8 mouse cellular contexts compared by ENCODE assay signal in the genomic region with DNA sequence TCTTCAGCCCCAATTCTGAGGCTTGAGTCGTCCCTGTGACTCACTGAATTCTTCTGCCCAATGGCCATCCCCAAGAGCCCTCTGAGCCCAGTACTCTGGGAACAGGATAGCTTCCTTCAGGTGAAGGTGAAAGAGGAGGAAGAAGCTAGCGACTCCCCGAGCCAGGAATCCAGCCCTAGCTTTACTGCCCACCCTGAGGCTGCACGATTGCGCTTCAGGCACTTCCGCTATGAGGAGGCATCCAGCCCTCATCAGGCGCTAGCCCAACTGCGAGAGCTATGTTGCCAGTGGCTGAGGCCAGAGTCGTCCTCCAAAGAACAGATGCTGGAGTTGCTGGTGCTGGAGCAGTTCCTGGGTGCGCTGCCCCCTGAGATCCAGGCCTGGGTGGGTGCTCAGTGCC. TPM values are rescaled to one million over a fixed set of nuclear protein-coding genes. Genes with fewer than 3 reads are reported as not detected.
DNase-seq lines count a peak whose midpoint lies in the region; ATAC-seq and TF ChIP-seq lines count a peak whose summit lies in the region.

No protein-coding gene starts in this region.

- no peak for TF ChIP-seq POLR2A in thymus, adult 2 months (IDR thresholded peaks at IDR 0.05; ENCODE audit: control insufficient read depth, extremely low read depth, insufficient read depth, low read length, poor library complexity)

- no peak for TF ChIP-seq EP300 in liver, embryonic 14.5 days (IDR thresholded peaks at IDR 0.05; ENCODE audit: low read depth)

- peak; percentile 33 for DNase-seq in thymus, adult 2 months
- no peak for DNase-seq in thymus, adult 18-20 months
- no peak for DNase-seq in liver, embryonic 14.5 days (ENCODE audit: low read depth in 3 of 3, low spot score in 3 of 3)
- DNase-seq in urinary bladder, postnatal 25 days (ENCODE audit: low spot score): no peak
- no peak for DNase-seq in right cerebral cortex, adult 18-20 months

- no peak overlapping the region for H3K27ac ChIP-seq in thymus, adult 2 months (ENCODE audit: control insufficient read depth, insufficient read depth, low read length)
- H3K27ac ChIP-seq in liver, embryonic 14.5 days: no peak overlapping the region
- no peak overlapping the region for H3K27ac ChIP-seq in midbrain, embryonic 16.5 days (ENCODE audit: low read length)

- peaks cover 26% of the 10 kb centered on the region for H3K4me1 ChIP-seq in erythroblast, embryonic 14.5 days (ENCODE audit: control insufficient read depth)
- H3K4me1 ChIP-seq in thymus, adult 2 months (replicated peaks; ENCODE audit: control insufficient read depth, insufficient read depth, low read length): no peaks in the 10 kb centered on the region
- H3K4me1 ChIP-seq in liver, embryonic 14.5 days (replicated peaks; ENCODE audit: control insufficient read depth in 2 of 2, insufficient read depth in 2 of 2, low read length in 1 of 2): peaks cover 0 to 3% of the 10 kb centered on the region in 2 experiments; a peak in 2 of 4 replicates
- peaks cover 3% of the 10 kb centered on the region for H3K4me1 ChIP-seq in midbrain, embryonic 16.5 days (ENCODE audit: control insufficient read depth, insufficient read depth, low read length)

- no peaks in the 10 kb centered on the region for H3K27me3 ChIP-seq in erythroblast, embryonic 14.5 days (ENCODE audit: control insufficient read depth)
- no peaks in the 10 kb centered on the region for H3K27me3 ChIP-seq in thymus, adult 2 months (ENCODE audit: control insufficient read depth, insufficient read depth, low read length)
- H3K27me3 ChIP-seq in liver, embryonic 14.5 days (ENCODE audit: control insufficient read depth, insufficient read depth, low read length): no peaks in the 10 kb centered on the region
- H3K27me3 ChIP-seq in midbrain, embryonic 16.5 days (ENCODE audit: control insufficient read depth, insufficient read depth, low read depth, low read length): no peaks in the 10 kb centered on the region

- peaks cover 64% of the 10 kb centered on the region for H3K36me3 ChIP-seq in erythroblast, embryonic 14.5 days (ENCODE audit: control insufficient read depth)
- peaks cover 12% of the 10 kb centered on the region for H3K36me3 ChIP-seq in thymus, adult 2 months (ENCODE audit: control insufficient read depth, insufficient read depth, low read length)
- H3K36me3 ChIP-seq in liver, embryonic 14.5 days (replicated peaks; ENCODE audit: control insufficient read depth, insufficient read depth, low read depth): peaks cover 16% of the 10 kb centered on the region
- H3K36me3 ChIP-seq in midbrain, embryonic 16.5 days (ENCODE audit: control insufficient read depth, insufficient read depth, low read length): peaks cover 26% of the 10 kb centered on the region

- no peak overlapping the region; the same call in 1 of the 2 replicates for H3K4me2 ChIP-seq in liver, embryonic 14.5 days (ENCODE audit: low read depth)
- H3K4me2 ChIP-seq in midbrain, embryonic 16.5 days (ENCODE audit: low read length): no peak overlapping the region

- WGBS in thymus, adult 2 months: 48% methylated on average over 10 of the region's 10 CpGs
- 40% methylated on average over 10 of the region's 10 CpGs for WGBS in liver, embryonic 14.5 days (ENCODE audit: insufficient replicate concordance)
- WGBS in midbrain, embryonic 16.5 days: 61% methylated on average over 10 of the region's 10 CpGs

- no peak for TF ChIP-seq CTCF in thymus, adult 2 months (IDR thresholded peaks at IDR 0.05; ENCODE audit: borderline replicate concordance, control insufficient read depth, extremely low read depth, insufficient read depth, low read length, poor library complexity)
- no peak for TF ChIP-seq CTCF in liver, embryonic 14.5 days (IDR thresholded peaks at IDR 0.05; ENCODE audit: low read depth)

- no peaks in the 10 kb centered on the region for H3K9me3 ChIP-seq in erythroblast, embryonic 14.5 days (ENCODE audit: control insufficient read depth, low read length)
- H3K9me3 ChIP-seq in liver, embryonic 14.5 days (ENCODE audit: control insufficient read depth, low read length): no peaks in the 10 kb centered on the region
- H3K9me3 ChIP-seq in midbrain, embryonic 16.5 days (replicated peaks; ENCODE audit: control insufficient read depth, low read length, poor library complexity, severe bottlenecking): no peaks in the 10 kb centered on the region

- H3K4me3 ChIP-seq in erythroblast, embryonic 14.5 days (replicated peaks): peak overlapping the region; percentile 53
- peak overlapping the region; percentile 91 for H3K4me3 ChIP-seq in thymus, adult 2 months (ENCODE audit: control insufficient read depth, insufficient read depth, low read length)
- peak overlapping the region in 1 of 2 experiments; percentile 4; a peak in 1 of 4 replicates for H3K4me3 ChIP-seq in liver, embryonic 14.5 days (ENCODE audit: insufficient read depth in 1 of 2, low read depth in 2 of 2, low read length in 2 of 2)
- H3K4me3 ChIP-seq in midbrain, embryonic 16.5 days (ENCODE audit: low read depth, low read length): no peak overlapping the region

- H3K9ac ChIP-seq in liver, embryonic 14.5 days (replicated peaks): peak overlapping the region; percentile 27; the same call in 1 of the 2 replicates
- no peak overlapping the region for H3K9ac ChIP-seq in midbrain, embryonic 16.5 days (ENCODE audit: low read depth, low read length)

- no peak for ATAC-seq in erythroblast, adult 5-6 weeks (replicated peaks; ENCODE audit: low FRiP score, poor library complexity, severe bottlenecking)
- peak; percentile 19 for ATAC-seq in liver, embryonic 14.5 days (ENCODE audit: insufficient read depth)
- ATAC-seq in midbrain, embryonic 16.5 days: no peak

RNA-seq across cellular contexts. Expression of a gene that starts 6.0 kb away (rescaled TPM):
- polyA plus RNA-seq in erythroblast, embryonic 14.5 days (2012): 0.04 TPM in 2 replicates
- total RNA-seq in erythroblast, adult 5-6 weeks (2015; ENCODE audit: low replicate concordance): 5.4 and 6.9 TPM in 2 replicates
- 1.0 and 1.1 TPM in 2 replicates for total RNA-seq in erythroblast, adult 5-6 weeks (2017; ENCODE audit: low replicate concordance)
- polyA plus RNA-seq in thymus, adult 2 months (2012; rRNA removed): 14.3 and 14.9 TPM in 2 replicates
- 3.8 and 3.9 TPM in 2 replicates for polyA plus RNA-seq in liver, embryonic 14.5 days (2012; rRNA removed)
- polyA plus RNA-seq in liver, embryonic 14.5 days (2014; fragmentation: Nextera tagmentation; extraction: Ambion mirVana): 3.9 and 5.1 TPM in 2 replicates
- polyA plus RNA-seq in midbrain, embryonic 16.5 days (2015; fragmentation: Nextera tagmentation; extraction: Ambion mirVana): 11.1 and 11.5 TPM in 2 replicates

RNA-seq across cellular contexts. Expression of a gene that starts 18.5 kb away (rescaled TPM):
- 328 and 368 TPM in 2 replicates for polyA plus RNA-seq in erythroblast, embryonic 14.5 days (2012)
- total RNA-seq in erythroblast, adult 5-6 weeks (2015; ENCODE audit: low replicate concordance): 474 and 662 TPM in 2 replicates
- total RNA-seq in erythroblast, adult 5-6 weeks (2017; ENCODE audit: low replicate concordance): 156 and 203 TPM in 2 replicates
- polyA plus RNA-seq in thymus, adult 2 months (2012; rRNA removed): 2,545 and 2,907 TPM in 2 replicates
- polyA plus RNA-seq in liver, embryonic 14.5 days (2012; rRNA removed): 1,715 and 1,748 TPM in 2 replicates
- polyA plus RNA-seq in liver, embryonic 14.5 days (2014; fragmentation: Nextera tagmentation; extraction: Ambion mirVana): 863 and 876 TPM in 2 replicates
- polyA plus RNA-seq in midbrain, embryonic 16.5 days (2015; fragmentation: Nextera tagmentation; extraction: Ambion mirVana): 512 and 515 TPM in 2 replicates

RNA-seq across cellular contexts. Expression of a gene that starts 22.6 kb away (rescaled TPM):
- 0.02 TPM in 1 of 2 replicates, not detected in the other for polyA plus RNA-seq in erythroblast, embryonic 14.5 days (2012)
- total RNA-seq in erythroblast, adult 5-6 weeks (2015; ENCODE audit: low replicate concordance): 0.38 and 0.63 TPM in 2 replicates
- 0.28 and 0.68 TPM in 2 replicates for total RNA-seq in erythroblast, adult 5-6 weeks (2017; ENCODE audit: low replicate concordance)
- 1.7 and 2.2 TPM in 2 replicates for polyA plus RNA-seq in thymus, adult 2 months (2012; rRNA removed)
- polyA plus RNA-seq in liver, embryonic 14.5 days (2012; rRNA removed): 0.49 and 0.54 TPM in 2 replicates
- polyA plus RNA-seq in liver, embryonic 14.5 days (2014; fragmentation: Nextera tagmentation; extraction: Ambion mirVana): 0.39 and 1.0 TPM in 2 replicates
- 8.2 and 8.7 TPM in 2 replicates for polyA plus RNA-seq in midbrain, embryonic 16.5 days (2015; fragmentation: Nextera tagmentation; extraction: Ambion mirVana)

RNA-seq across cellular contexts. Expression of a gene that starts 23.6 kb away (rescaled TPM):
- polyA plus RNA-seq in erythroblast, embryonic 14.5 days (2012): 0.11 and 0.14 TPM in 2 replicates
- total RNA-seq in erythroblast, adult 5-6 weeks (2015; ENCODE audit: low replicate concordance): not detected in 2 replicates
- total RNA-seq in erythroblast, adult 5-6 weeks (2017; ENCODE audit: low replicate concordance): not detected in 2 replicates
- polyA plus RNA-seq in thymus, adult 2 months (2012; rRNA removed): 1.0 and 1.8 TPM in 2 replicates
- polyA plus RNA-seq in liver, embryonic 14.5 days (2012; rRNA removed): 0.55 TPM in 2 replicates
- 0.09 and 0.15 TPM in 2 replicates for polyA plus RNA-seq in liver, embryonic 14.5 days (2014; fragmentation: Nextera tagmentation; extraction: Ambion mirVana)
- polyA plus RNA-seq in midbrain, embryonic 16.5 days (2015; fragmentation: Nextera tagmentation; extraction: Ambion mirVana): 0.98 and 1.2 TPM in 2 replicates
